Mouse (Mus musculus): Measurements from ENCODE around the gene Spata5. TPM values are rescaled to one million over a fixed set of nuclear protein-coding genes. Genes with fewer than 3 reads are reported as not detected.

The Spata5 gene
- polyA plus RNA-seq, 1 experiment from 2014 or later: 40.6 TPM

- Histone ChIP-seq H3K4me3 (ENCODE audit: low read depth, low read length) (no peak overlapping the region), H3K9me3 (ENCODE audit: control insufficient read depth, low read length) (no peaks in the 10 kb centered on the region), H3K9ac (ENCODE audit: low read length) (no peak overlapping the region), H3K36me3 (ENCODE audit: control insufficient read depth, insufficient read depth, low read length) (no peaks in the 10 kb centered on the region), H3K27ac (ENCODE audit: low read depth, low read length) (no peak overlapping the region), H3K4me2 (ENCODE audit: low read depth) (no peak overlapping the region), H3K4me1 (ENCODE audit: control insufficient read depth, insufficient read depth, low read length) (no peaks in the 10 kb centered on the region), H3K27me3 (ENCODE audit: control insufficient read depth, insufficient read depth, low read length) (no peaks in the 10 kb centered on the region)
- no peak for DNase-seq (ENCODE audit: low spot score)
- no peak for ATAC-seq (ENCODE audit: insufficient read depth, low FRiP score, low TSS enrichment)
- 83% methylated on average over 1 of the region's 1 CpGs for WGBS
These were observed 130.9 kb downstream of the Spata5 start for GRCm38 (mm10) chr3:37550594-37550993.

GRCm38 (mm10) chr3:37551486-37551885 lies 131.8 kb downstream of the Spata5 start:
- Histone ChIP-seq H3K27me3 (ENCODE audit: control insufficient read depth, insufficient read depth, low read length) (no peaks in the 10 kb centered on the region), H3K27ac (ENCODE audit: low read depth, low read length) (no peak overlapping the region), H3K9me3 (ENCODE audit: control insufficient read depth, low read length) (no peaks in the 10 kb centered on the region), H3K4me2 (ENCODE audit: low read depth) (no peak overlapping the region), H3K9ac (ENCODE audit: low read length) (no peak overlapping the region), H3K4me1 (ENCODE audit: control insufficient read depth, insufficient read depth, low read length) (no peaks in the 10 kb centered on the region), H3K36me3 (ENCODE audit: control insufficient read depth, insufficient read depth, low read length) (no peaks in the 10 kb centered on the region), H3K4me3 (ENCODE audit: low read depth, low read length) (no peak overlapping the region)
- ATAC-seq (ENCODE audit: insufficient read depth, low FRiP score, low TSS enrichment): no peak
- DNase-seq (ENCODE audit: low spot score): no peak
- WGBS: 85% methylated on average over 1 of the region's 1 CpGs

- 91% methylated on average over 3 of the region's 3 CpGs for WGBS
- Histone ChIP-seq H3K36me3 (ENCODE audit: control insufficient read depth, insufficient read depth, low read length) (no peaks in the 10 kb centered on the region), H3K27me3 (ENCODE audit: control insufficient read depth, insufficient read depth, low read length) (no peaks in the 10 kb centered on the region), H3K9ac (ENCODE audit: low read length) (no peak overlapping the region), H3K4me1 (ENCODE audit: control insufficient read depth, insufficient read depth, low read length) (no peaks in the 10 kb centered on the region), H3K9me3 (ENCODE audit: control insufficient read depth, low read length) (no peaks in the 10 kb centered on the region), H3K27ac (ENCODE audit: low read depth, low read length) (no peak overlapping the region), H3K4me3 (ENCODE audit: low read depth, low read length) (no peak overlapping the region), H3K4me2 (ENCODE audit: low read depth) (no peak overlapping the region)
- ATAC-seq (ENCODE audit: insufficient read depth, low FRiP score, low TSS enrichment): no peak
- no peak for DNase-seq (ENCODE audit: low spot score)
These were observed 132.5 kb downstream of the Spata5 start for GRCm38 (mm10) chr3:37552244-37552643.

- Histone ChIP-seq H3K9me3 (ENCODE audit: control insufficient read depth, low read length) (no peaks in the 10 kb centered on the region), H3K9ac (ENCODE audit: low read length) (no peak overlapping the region), H3K36me3 (ENCODE audit: control insufficient read depth, insufficient read depth, low read length) (no peaks in the 10 kb centered on the region), H3K27me3 (ENCODE audit: control insufficient read depth, insufficient read depth, low read length) (no peaks in the 10 kb centered on the region), H3K4me1 (ENCODE audit: control insufficient read depth, insufficient read depth, low read length) (no peaks in the 10 kb centered on the region), H3K27ac (ENCODE audit: low read depth, low read length) (no peak overlapping the region), H3K4me2 (ENCODE audit: low read depth) (no peak overlapping the region), H3K4me3 (ENCODE audit: low read depth, low read length) (no peak overlapping the region)
- DNase-seq (ENCODE audit: low spot score) (no peak), ATAC-seq (ENCODE audit: insufficient read depth, low FRiP score, low TSS enrichment) (no peak)
- 95% methylated on average over 1 of the region's 1 CpGs for WGBS
These were observed 133.8 kb downstream of the Spata5 start for GRCm38 (mm10) chr3:37553371-37554033.

- Histone ChIP-seq H3K4me3 (ENCODE audit: low read depth, low read length) (no peak overlapping the region), H3K27ac (ENCODE audit: low read depth, low read length) (no peak overlapping the region), H3K9me3 (ENCODE audit: control insufficient read depth, low read length) (no peaks in the 10 kb centered on the region), H3K27me3 (ENCODE audit: control insufficient read depth, insufficient read depth, low read length) (no peaks in the 10 kb centered on the region), H3K9ac (ENCODE audit: low read length) (no peak overlapping the region), H3K4me2 (ENCODE audit: low read depth) (no peak overlapping the region), H3K36me3 (ENCODE audit: control insufficient read depth, insufficient read depth, low read length) (no peaks in the 10 kb centered on the region), H3K4me1 (ENCODE audit: control insufficient read depth, insufficient read depth, low read length) (no peaks in the 10 kb centered on the region)
- WGBS: 70% methylated on average over 7 of the region's 7 CpGs
- ATAC-seq (ENCODE audit: insufficient read depth, low FRiP score, low TSS enrichment): no peak
- no peak for DNase-seq (ENCODE audit: low spot score)
These were observed 136.9 kb downstream of the Spata5 start for GRCm38 (mm10) chr3:37556412-37557113.

GRCm38 (mm10) chr3:37557741-37558479 lies 138.2 kb downstream of the Spata5 start:
- Histone ChIP-seq H3K36me3 (ENCODE audit: control insufficient read depth, insufficient read depth, low read length) (no peaks in the 10 kb centered on the region), H3K4me2 (ENCODE audit: low read depth) (no peak overlapping the region), H3K4me3 (ENCODE audit: low read depth, low read length) (no peak overlapping the region), H3K27me3 (ENCODE audit: control insufficient read depth, insufficient read depth, low read length) (no peaks in the 10 kb centered on the region), H3K27ac (ENCODE audit: low read depth, low read length) (no peak overlapping the region), H3K9ac (ENCODE audit: low read length) (no peak overlapping the region), H3K4me1 (ENCODE audit: control insufficient read depth, insufficient read depth, low read length) (no peaks in the 10 kb centered on the region), H3K9me3 (ENCODE audit: control insufficient read depth, low read length) (no peaks in the 10 kb centered on the region)
- ATAC-seq (ENCODE audit: insufficient read depth, low FRiP score, low TSS enrichment) (no peak), DNase-seq (ENCODE audit: low spot score) (no peak)
- WGBS: 90% methylated on average over 4 of the region's 4 CpGs

GRCm38 (mm10) chr3:37559339-37559738 lies 139.6 kb downstream of the Spata5 start:
- ATAC-seq (ENCODE audit: insufficient read depth, low FRiP score, low TSS enrichment): no peak
- Histone ChIP-seq H3K27ac (ENCODE audit: low read depth, low read length) (no peak overlapping the region), H3K4me1 (ENCODE audit: control insufficient read depth, insufficient read depth, low read length) (no peaks in the 10 kb centered on the region), H3K9me3 (ENCODE audit: control insufficient read depth, low read length) (no peaks in the 10 kb centered on the region), H3K4me2 (ENCODE audit: low read depth) (no peak overlapping the region), H3K9ac (ENCODE audit: low read length) (no peak overlapping the region), H3K4me3 (ENCODE audit: low read depth, low read length) (no peak overlapping the region), H3K27me3 (ENCODE audit: control insufficient read depth, insufficient read depth, low read length) (no peaks in the 10 kb centered on the region), H3K36me3 (ENCODE audit: control insufficient read depth, insufficient read depth, low read length) (no peaks in the 10 kb centered on the region)
- no peak for DNase-seq (ENCODE audit: low spot score)
- WGBS: 88% methylated on average over 2 of the region's 2 CpGs

GRCm38 (mm10) chr3:37561466-37561865 lies 141.8 kb downstream of the Spata5 start:
- H3K4me3 ChIP-seq (ENCODE audit: low read depth, low read length): no peak overlapping the region
- H3K27ac ChIP-seq (ENCODE audit: low read depth, low read length): no peak overlapping the region
- H3K27me3 ChIP-seq (ENCODE audit: control insufficient read depth, insufficient read depth, low read length): no peaks in the 10 kb centered on the region
- ATAC-seq (ENCODE audit: insufficient read depth, low FRiP score, low TSS enrichment) (no peak), DNase-seq (ENCODE audit: low spot score) (no peak)
- H3K9me3 ChIP-seq (ENCODE audit: control insufficient read depth, low read length): no peaks in the 10 kb centered on the region
- no peak overlapping the region for H3K9ac ChIP-seq (ENCODE audit: low read length)
- H3K4me1 ChIP-seq (ENCODE audit: control insufficient read depth, insufficient read depth, low read length): no peaks in the 10 kb centered on the region
- H3K36me3 ChIP-seq (ENCODE audit: control insufficient read depth, insufficient read depth, low read length): no peaks in the 10 kb centered on the region
- no peak overlapping the region for H3K4me2 ChIP-seq (ENCODE audit: low read depth)
- WGBS: 87% methylated on average over 3 of the region's 3 CpGs
